Mouse (Mus musculus) urinary bladder, postnatal 10 days (tissue): ENCODE results near the gene Gpr87.

ENCODE experiments used
- DNase-seq: peaks from one replicate; pipeline ENCODE4 v3.0.0; 2022; ENCODE audit warnings: low spot score

Gpr87 gene

DNA sequence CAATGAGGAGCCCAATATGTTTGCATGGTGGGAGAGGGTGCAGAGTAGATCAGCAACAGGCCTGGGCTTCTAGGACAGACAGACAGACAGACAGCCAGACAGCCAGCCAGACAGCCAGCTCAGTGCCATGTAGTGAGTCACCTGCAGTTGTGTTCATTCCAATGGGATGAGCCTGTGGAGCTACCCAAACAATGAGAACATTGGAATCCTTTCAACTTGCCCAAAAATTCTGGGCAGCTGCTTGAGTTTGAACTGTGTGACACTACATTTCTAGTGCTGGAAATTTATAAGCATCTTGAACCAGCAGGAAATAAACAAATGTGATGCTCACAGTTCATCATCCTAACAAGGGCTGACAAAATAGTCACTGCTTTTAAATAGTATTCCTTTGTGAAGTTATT is 55.3 kb downstream of the Gpr87 start:
- no peak for DNase-seq

DNA sequence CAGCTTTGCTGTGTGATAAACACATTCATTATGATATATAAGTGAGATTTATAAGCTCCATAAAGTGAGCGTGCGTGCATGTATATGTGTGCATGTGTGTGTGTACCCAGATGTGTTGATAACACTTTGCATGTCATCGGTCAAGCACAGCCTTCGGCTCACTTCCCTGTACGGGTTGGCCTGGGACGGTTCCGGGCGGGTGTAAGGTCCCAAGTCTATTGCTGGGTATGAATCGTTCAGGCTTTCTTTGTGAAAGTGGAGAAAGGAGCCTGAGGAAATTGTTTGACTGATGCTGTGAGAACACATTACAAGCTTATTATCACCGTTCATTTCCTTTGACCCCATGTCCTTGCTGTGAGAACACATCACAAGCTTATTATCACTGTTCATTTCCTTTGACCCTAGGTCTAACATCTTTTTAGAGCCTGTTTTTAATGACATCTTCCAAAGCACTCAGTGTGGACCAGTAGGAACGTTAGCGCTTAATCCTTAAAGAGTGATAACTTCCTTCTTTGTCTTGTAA is 55.9 kb downstream of the Gpr87 start:
- no peak for DNase-seq

DNA sequence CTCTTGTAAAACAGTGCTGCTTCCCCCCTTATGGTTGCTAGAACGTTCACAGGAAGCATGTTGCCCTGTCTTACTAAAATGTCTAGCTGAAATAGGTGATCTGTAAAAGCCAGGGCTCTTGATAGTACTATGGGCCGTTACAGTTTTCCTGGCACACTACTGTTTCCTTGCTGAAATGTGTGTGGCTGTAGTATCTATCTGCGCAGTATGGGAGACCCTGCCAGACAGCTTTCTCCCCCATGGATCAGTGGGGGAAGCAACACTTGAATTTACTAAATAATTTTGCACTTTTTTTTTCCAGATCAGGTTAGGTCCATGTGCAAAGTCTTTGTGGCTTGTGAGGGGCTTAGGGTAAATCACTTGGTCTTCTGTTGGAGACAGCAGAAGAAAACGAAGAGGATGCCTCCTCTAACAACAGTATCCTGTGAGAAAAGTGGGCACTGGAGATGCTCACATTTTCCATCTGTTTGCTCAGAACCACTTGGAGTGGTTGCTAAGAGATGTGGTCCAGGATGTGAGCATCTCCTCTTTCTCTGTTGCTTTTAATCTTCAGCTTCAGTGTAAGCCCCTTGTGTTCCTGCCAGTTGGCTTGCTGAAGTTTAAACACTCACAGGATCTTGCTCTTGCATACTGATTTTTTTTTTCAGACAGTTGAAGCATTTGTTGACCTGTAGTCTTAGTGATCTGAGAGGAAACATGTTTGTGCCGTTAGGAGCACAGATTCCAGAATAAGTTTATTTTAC is 58.8 kb downstream of the Gpr87 start:
- DNase-seq = no peak

DNA sequence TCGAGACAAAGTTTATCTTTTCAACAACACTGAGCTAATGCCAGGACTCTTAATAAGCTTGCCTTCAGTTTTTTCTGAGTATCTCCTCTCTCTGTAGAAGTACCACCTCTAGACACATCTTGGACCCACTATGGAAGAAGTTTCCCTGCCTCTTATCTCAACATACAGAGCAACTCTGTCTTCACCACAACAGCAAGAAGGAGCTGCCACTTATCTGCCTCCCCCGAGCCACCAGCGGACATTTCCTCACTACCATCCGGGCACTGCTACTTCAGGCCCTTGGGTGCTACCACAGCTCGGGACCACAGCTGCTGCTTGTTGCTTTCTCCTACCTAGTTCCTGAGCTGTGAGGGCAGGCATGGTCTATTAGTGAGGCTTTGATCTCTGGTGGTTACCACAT is 61.7 kb downstream of the Gpr87 start:
- no peak for DNase-seq

DNA sequence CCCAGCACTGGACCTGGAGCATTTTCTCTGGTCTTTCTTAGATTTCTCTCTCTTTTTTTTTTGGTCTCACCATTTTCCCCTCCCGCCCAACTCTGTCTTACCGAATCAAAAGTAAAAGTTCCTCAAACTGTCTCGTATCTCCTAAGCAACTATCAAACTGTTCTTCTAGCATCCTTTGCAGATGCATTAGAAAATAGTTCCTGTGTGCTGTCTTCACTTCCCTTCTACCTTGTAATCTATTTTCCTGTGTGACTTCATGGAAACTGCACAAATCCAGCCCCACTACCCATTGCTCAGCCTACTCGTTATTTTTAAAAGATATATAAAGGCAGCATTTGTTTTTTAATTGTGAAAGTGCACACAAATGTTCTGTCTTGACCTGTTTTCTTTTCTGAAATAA is 62.9 kb downstream of the Gpr87 start:
- no peak for DNase-seq

DNA sequence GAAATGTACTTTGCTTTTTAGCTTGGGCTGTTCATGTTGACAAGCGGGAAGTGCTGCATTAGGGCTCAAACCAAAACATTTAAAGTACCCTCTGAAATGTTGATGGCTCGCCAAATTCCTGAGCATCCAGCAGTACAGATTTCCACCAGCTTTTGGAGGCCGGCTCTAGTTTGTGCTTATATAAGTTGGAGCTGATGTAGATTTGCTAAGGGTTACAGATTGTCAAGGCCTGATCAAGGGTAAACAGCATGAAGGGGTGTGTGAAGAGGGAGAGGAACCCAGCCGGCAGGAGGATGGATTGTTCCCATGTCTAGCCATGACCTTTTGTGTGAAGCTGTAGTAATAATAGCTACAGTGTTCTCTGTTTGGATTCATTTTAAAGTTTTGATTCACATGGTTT is 63.8 kb downstream of the Gpr87 start:
- DNase-seq = no peak

DNA sequence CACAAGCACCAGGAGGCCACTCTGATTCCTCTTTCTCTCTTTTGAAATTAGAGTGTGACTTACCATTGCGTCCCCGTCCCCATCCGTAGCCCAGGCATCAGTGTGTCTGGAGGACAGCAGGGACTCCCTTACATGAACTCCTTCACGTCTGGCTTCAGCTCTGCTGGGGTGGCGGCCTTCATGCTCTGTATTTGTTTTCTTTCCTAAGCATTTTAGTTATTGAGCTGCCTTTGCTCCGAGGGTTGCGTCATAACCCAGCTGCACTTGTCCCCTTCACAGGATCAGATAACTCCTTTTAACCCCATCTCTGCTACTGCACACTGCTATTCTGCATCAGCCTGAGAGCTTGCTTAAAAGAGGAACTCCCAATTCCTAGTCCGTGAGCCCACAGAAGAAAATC is 64.5 kb downstream of the Gpr87 start:
- DNase-seq = no peak

DNA sequence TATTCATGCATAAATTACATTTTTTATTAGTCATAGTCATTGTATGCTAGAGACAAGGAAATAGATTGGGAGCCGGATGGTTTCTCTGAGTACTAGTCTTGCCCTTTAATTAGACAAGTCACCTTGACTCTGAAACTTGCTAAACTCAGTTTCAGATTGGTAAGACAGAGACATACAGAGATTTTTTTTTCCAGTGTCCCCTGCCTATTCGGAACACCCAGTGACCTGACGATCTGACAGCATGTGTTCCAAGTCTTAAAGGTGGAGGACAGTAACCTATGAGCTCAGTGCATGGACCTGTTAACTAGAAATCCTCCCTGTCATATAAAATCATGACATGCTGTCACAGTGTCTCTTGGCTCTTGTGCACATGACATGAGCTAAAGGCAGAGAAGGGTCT is 65.4 kb downstream of the Gpr87 start:
- DNase-seq = no peak
